Mouse (Mus musculus): ENCODE measurements around the gene Gpc6.

DNA sequence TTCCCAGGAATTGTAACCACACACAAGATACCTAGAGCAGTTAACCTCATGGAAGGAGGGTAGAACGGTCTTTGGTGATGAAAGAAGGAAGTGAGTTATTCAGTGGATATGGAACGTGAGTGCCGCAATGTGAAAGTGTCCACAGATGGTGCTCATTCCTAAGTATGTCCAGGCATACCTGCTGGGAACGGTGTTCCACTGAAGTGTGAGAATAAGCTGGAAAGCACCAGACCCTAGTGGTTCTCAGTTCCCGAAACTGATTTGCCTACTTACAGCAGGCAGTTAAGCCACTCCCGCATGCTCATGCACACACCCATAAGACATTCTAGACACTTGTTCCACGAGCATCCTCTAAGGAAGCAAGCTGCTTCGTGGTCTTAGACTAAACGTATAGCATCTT lies 890.9 kb downstream of the Gpc6 start:
- no peak for TF ChIP-seq CTCF (IDR thresholded peaks at IDR 0.05; ENCODE audit: low read depth, low read length)
- no peak for TF ChIP-seq POLR2A (IDR thresholded peaks at IDR 0.05; ENCODE audit: borderline replicate concordance, low read depth, low read length)

Data from bone marrow macrophage, adult 2 months (primary cell).